Mouse (Mus musculus) urinary bladder, postnatal 14 days (tissue): ENCODE measurements at regions not wholly inside any gene's neighbourhood (a gene's known extent, or its start where the extent isn't known, plus 50 kb on each side); places are given as distances from the start of the nearest gene placed in this dataset.

Source experiments
- DNase-seq: peaks from one replicate; pipeline ENCODE4 v3.0.0; 2021; ENCODE audit warnings: low spot score

GRCm38 (mm10) chr10:17431068-17431467 is 291.9 kb upstream of the Cited2 start:
- no peak for DNase-seq

- DNase-seq: no peak
Measured at GRCm38 (mm10) chr10:17434098-17434497, 288.9 kb upstream of the Cited2 start.

- no peak for DNase-seq
Measured at GRCm38 (mm10) chr10:17450240-17450639, 272.8 kb upstream of the Cited2 start.

GRCm38 (mm10) chr10:17470880-17471279 is 252.1 kb upstream of the Cited2 start:
- no peak for DNase-seq

- DNase-seq: no peak
Measured at GRCm38 (mm10) chr10:17472536-17472935, 250.5 kb upstream of the Cited2 start.

GRCm38 (mm10) chr10:17475976-17476375 is 247.0 kb upstream of the Cited2 start:
- no peak for DNase-seq

- no peak for DNase-seq
Measured at GRCm38 (mm10) chr10:17476720-17477119, 246.3 kb upstream of the Cited2 start.

GRCm38 (mm10) chr10:17478761-17479632 is 244.0 kb upstream of the Cited2 start:
- DNase-seq: no peak

- DNase-seq: no peak
Measured at GRCm38 (mm10) chr10:17482751-17483150, 240.3 kb upstream of the Cited2 start.

- DNase-seq: no peak
Measured at GRCm38 (mm10) chr10:17485049-17485449, 238.0 kb upstream of the Cited2 start.

GRCm38 (mm10) chr10:17485515-17485914 is 237.5 kb upstream of the Cited2 start:
- no peak for DNase-seq

GRCm38 (mm10) chr10:17486011-17486410 is 237.0 kb upstream of the Cited2 start:
- no peak for DNase-seq

- DNase-seq: no peak
Measured at GRCm38 (mm10) chr10:17487460-17487859, 235.6 kb upstream of the Cited2 start.

GRCm38 (mm10) chr10:17491611-17492305 is 231.3 kb upstream of the Cited2 start:
- DNase-seq: no peak

GRCm38 (mm10) chr10:17493137-17493536 is 229.9 kb upstream of the Cited2 start:
- DNase-seq: no peak

GRCm38 (mm10) chr10:17496831-17497230 is 226.2 kb upstream of the Cited2 start:
- DNase-seq: no peak

GRCm38 (mm10) chr10:17510626-17511193 is 212.3 kb upstream of the Cited2 start:
- DNase-seq: no peak

- no peak for DNase-seq
Measured at GRCm38 (mm10) chr10:17511779-17512335, 211.2 kb upstream of the Cited2 start.

- no peak for DNase-seq
Measured at GRCm38 (mm10) chr10:17512487-17512886, 210.5 kb upstream of the Cited2 start.

GRCm38 (mm10) chr10:17513756-17514155 is 209.3 kb upstream of the Cited2 start:
- DNase-seq: no peak

GRCm38 (mm10) chr10:17516068-17516467 is 206.9 kb upstream of the Cited2 start:
- DNase-seq: no peak

GRCm38 (mm10) chr10:17518423-17519175 is 204.4 kb upstream of the Cited2 start:
- DNase-seq: no peak
